ENCODE assay signal across 8 mouse cellular contexts in the genomic region with DNA sequence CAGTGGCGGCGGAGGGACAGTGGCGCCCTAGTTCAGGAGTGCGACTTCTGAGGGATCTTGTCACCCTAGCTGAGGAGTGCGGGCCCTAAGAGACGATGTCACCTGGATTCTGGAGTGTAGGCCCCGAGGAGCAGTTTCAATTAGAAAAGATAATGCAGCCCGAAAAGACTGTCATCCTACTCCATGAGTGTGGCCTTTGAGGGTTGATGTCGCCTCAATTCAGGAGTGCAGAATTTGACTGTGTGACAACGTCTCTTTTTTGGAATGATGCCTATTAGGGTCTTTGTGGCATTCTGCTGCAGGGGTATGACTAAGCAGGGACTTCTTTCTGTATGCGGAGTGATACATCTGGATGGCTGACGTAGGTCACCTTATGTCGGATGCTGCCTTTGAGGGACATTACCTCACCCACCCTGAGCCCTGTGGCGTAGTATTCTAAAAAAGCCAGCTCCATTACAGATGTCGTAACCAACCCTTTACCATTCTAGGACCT. TPM values are rescaled to one million over a fixed set of nuclear protein-coding genes. Genes with fewer than 3 reads are reported as not detected.
DNase-seq lines count a peak whose midpoint lies in the region; ATAC-seq and TF ChIP-seq lines count a peak whose summit lies in the region.

No protein-coding gene starts in this region.

- H3K4me2 ChIP-seq in hindbrain, embryonic 13.5 days, result peak overlapping the region; percentile 90
- peak overlapping the region; percentile 46 for H3K4me2 ChIP-seq in limb, embryonic 11.5 days (ENCODE audit: low read depth, severe bottlenecking)
- peak overlapping the region; percentile 77 for H3K4me2 ChIP-seq in midbrain, embryonic 13.5 days (replicated peaks)

- H3K27ac ChIP-seq in hindbrain, embryonic 13.5 days, result peak overlapping the region; percentile 96
- 0 out of 2 replicates have a peak overlapping the region, but pooled peaks have one; percentile 49 for H3K27ac ChIP-seq in limb, embryonic 11.5 days (replicated peaks; ENCODE audit: low read depth, low read length)
- peak overlapping the region; percentile 94 for H3K27ac ChIP-seq in midbrain, embryonic 13.5 days
- H3K27ac ChIP-seq in testis, adult 2 months (ENCODE audit: control insufficient read depth, insufficient read depth, low read depth, low read length), result peak overlapping the region; percentile 96

- no peaks in the 10 kb centered on the region; the same call in 1 of the 2 replicates for H3K27me3 ChIP-seq in erythroblast, embryonic 14.5 days (ENCODE audit: control insufficient read depth)
- no peaks in the 10 kb centered on the region for H3K27me3 ChIP-seq in hindbrain, embryonic 13.5 days
- H3K27me3 ChIP-seq in limb, embryonic 11.5 days (ENCODE audit: control insufficient read depth, insufficient read depth, low read length), result no peaks in the 10 kb centered on the region
- H3K27me3 ChIP-seq in midbrain, embryonic 13.5 days, result no peaks in the 10 kb centered on the region
- no peaks in the 10 kb centered on the region for H3K27me3 ChIP-seq in testis, adult 2 months (ENCODE audit: control insufficient read depth, insufficient read depth, low read length)

- peaks cover 42% of the 10 kb centered on the region for H3K36me3 ChIP-seq in erythroblast, embryonic 14.5 days (ENCODE audit: control insufficient read depth)
- H3K36me3 ChIP-seq in hindbrain, embryonic 13.5 days, result peaks cover 37% of the 10 kb centered on the region
- H3K36me3 ChIP-seq in limb, embryonic 11.5 days (ENCODE audit: control insufficient read depth, insufficient read depth, low read length), result peaks cover 10% of the 10 kb centered on the region
- peaks cover 36% of the 10 kb centered on the region for H3K36me3 ChIP-seq in midbrain, embryonic 13.5 days
- H3K36me3 ChIP-seq in testis, adult 2 months (ENCODE audit: control insufficient read depth, insufficient read depth, low read length), result peaks cover 2% of the 10 kb centered on the region

- ATAC-seq in hindbrain, embryonic 13.5 days (ENCODE audit: low FRiP score), result peak; percentile 84
- ATAC-seq in limb, embryonic 11.5 days (ENCODE audit: insufficient number of reproducible peaks, low FRiP score, low TSS enrichment, low read depth), result peak; percentile 69
- peak; percentile 87 for ATAC-seq in midbrain, embryonic 13.5 days

- peak overlapping the region; percentile 92 for H3K4me3 ChIP-seq in erythroblast, embryonic 14.5 days (replicated peaks)
- peak overlapping the region; percentile 69 for H3K4me3 ChIP-seq in hindbrain, embryonic 13.5 days
- H3K4me3 ChIP-seq in limb, embryonic 11.5 days (ENCODE audit: low read depth, low read length), result peak overlapping the region; percentile 58
- H3K4me3 ChIP-seq in midbrain, embryonic 13.5 days (replicated peaks), result peak overlapping the region; percentile 65
- peak overlapping the region; percentile 100 for H3K4me3 ChIP-seq in testis, adult 2 months (ENCODE audit: control insufficient read depth, low read depth, low read length)

- under 1% methylated on average over 15 of the region's 15 CpGs for WGBS in hindbrain, embryonic 13.5 days
- WGBS in limb, embryonic 11.5 days, result 2% methylated on average over 15 of the region's 15 CpGs
- 2% methylated on average over 15 of the region's 15 CpGs for WGBS in midbrain, embryonic 13.5 days

- peaks cover 28% of the 10 kb centered on the region for H3K4me1 ChIP-seq in erythroblast, embryonic 14.5 days (ENCODE audit: control insufficient read depth)
- peaks cover 30% of the 10 kb centered on the region for H3K4me1 ChIP-seq in hindbrain, embryonic 13.5 days (replicated peaks)
- H3K4me1 ChIP-seq in limb, embryonic 11.5 days (ENCODE audit: control insufficient read depth, insufficient read depth, low read length), result no peaks in the 10 kb centered on the region
- H3K4me1 ChIP-seq in midbrain, embryonic 13.5 days (replicated peaks), result peaks cover 38% of the 10 kb centered on the region
- peaks cover 10% of the 10 kb centered on the region for H3K4me1 ChIP-seq in testis, adult 2 months (ENCODE audit: control insufficient read depth, insufficient read depth, low read length)

- TF ChIP-seq POLR2A in testis, adult 2 months (IDR thresholded peaks at IDR 0.05; ENCODE audit: control insufficient read depth, low read depth, low read length), result no peak

- peak overlapping the region; percentile 86 for H3K9ac ChIP-seq in hindbrain, embryonic 13.5 days
- H3K9ac ChIP-seq in limb, embryonic 11.5 days (ENCODE audit: low read length), result peak overlapping the region; percentile 61
- peak overlapping the region; percentile 77 for H3K9ac ChIP-seq in midbrain, embryonic 13.5 days (replicated peaks)

- DNase-seq in kidney, adult 18-20 months, result peak; percentile 9
- DNase-seq in kidney, adult 11 months, result no peak
- DNase-seq in adrenal gland, postnatal 10 days, result peak; percentile 40
- peak; percentile 57 for DNase-seq in limb, embryonic 11.5 days (ENCODE audit: low spot score)

- H3K9me3 ChIP-seq in erythroblast, embryonic 14.5 days (ENCODE audit: control insufficient read depth, low read length), result no peaks in the 10 kb centered on the region
- H3K9me3 ChIP-seq in hindbrain, embryonic 13.5 days, result no peaks in the 10 kb centered on the region
- no peaks in the 10 kb centered on the region for H3K9me3 ChIP-seq in limb, embryonic 11.5 days (ENCODE audit: control insufficient read depth, low read length)
- no peaks in the 10 kb centered on the region for H3K9me3 ChIP-seq in midbrain, embryonic 13.5 days

- TF ChIP-seq CTCF in testis, adult 2 months (IDR thresholded peaks at IDR 0.05; ENCODE audit: control insufficient read depth, insufficient read depth, insufficient replicate concordance, low read depth, low read length), result no peak

RNA-seq across cellular contexts. Expression of gene Zwint, which starts 0.4 kb away (rescaled TPM):
- total RNA-seq in adrenal gland, postnatal 10 days (2021), result 100 to 1,000 TPM; 128 to 130 TPM
- polyA plus RNA-seq in erythroblast, embryonic 14.5 days (2012), result 2.0 and 2.2 TPM in 2 replicates
- polyA plus RNA-seq in hindbrain, embryonic 13.5 days (2015; fragmentation: Nextera tagmentation; extraction: Ambion mirVana), result 579 and 605 TPM in 2 replicates
- polyA plus RNA-seq in limb, embryonic 11.5 days (2014; fragmentation: Nextera tagmentation; extraction: Ambion mirVana), result 354 and 368 TPM in 2 replicates
- polyA plus RNA-seq in midbrain, embryonic 13.5 days (2015; fragmentation: Nextera tagmentation; extraction: Ambion mirVana), result 552 and 589 TPM in 2 replicates
- polyA plus RNA-seq in testis, adult 2 months (2012; rRNA removed), result 39.0 and 52.8 TPM in 2 replicates

Comparison
In these comparisons a context has a peak if more than half of its experiments do, and no peak if none do; other contexts are left out.
1. RNA of gene Zwint, which starts 0.4 kb away (polyA plus RNA-seq): 579 to 605 TPM in hindbrain, embryonic 13.5 days, 552 to 589 TPM in midbrain, embryonic 13.5 days, 354 to 368 TPM in limb, embryonic 11.5 days and 39.0 to 52.8 TPM in testis, adult 2 months; 2.0 to 2.2 TPM in erythroblast, embryonic 14.5 days; every median in the first group is over 10 times any median in the second.
2. Peak in every context shown above with its lines, with median percentiles within 50 percentile points of each other: H3K4me3 ChIP-seq, ATAC-seq, H3K27ac ChIP-seq, H3K4me2 ChIP-seq and H3K9ac ChIP-seq.